Mouse (Mus musculus) neural tube, embryonic 11.5 days (tissue): Measurements from ENCODE around the gene Vmn1r220. TPM values are rescaled to one million over a fixed set of nuclear protein-coding genes. Genes with fewer than 3 reads are reported as not detected.

Experiments used
- ATAC-seq: fragments of 200-750 bp; cut with Nextera tagmentation; 2 replicates; pipeline ENCODE4 v1.8.0; 2017; ENCODE audit warnings: moderate number of reproducible peaks, mild to moderate bottlenecking, moderate TSS enrichment, moderate library complexity; ENCODE audit not compliant: insufficient read depth, low FRiP score, low TSS enrichment
- DNase-seq: peaks from one replicate; pipeline ENCODE4 v3.0.0-alpha.2; 2015; ENCODE audit warnings: low spot score
- H3K27ac ChIP-seq: fragments of 300-500 bp; sonication (generic); 2 replicates; pipeline ENCODE4 v1.5.1; 2014; ENCODE audit warnings: low read depth, mild to moderate bottlenecking, low read length
- H3K27me3 ChIP-seq: fragments of 300-500 bp; sonication (generic); 2 replicates; pipeline ENCODE4 v1.6.1; 2014; ENCODE audit warnings: mild to moderate bottlenecking, low read length, mixed read lengths; ENCODE audit not compliant: control insufficient read depth, insufficient read depth
- H3K36me3 ChIP-seq: fragments of 300-500 bp; sonication (generic); 2 replicates; pipeline ENCODE4 v1.6.1; 2014; ENCODE audit warnings: mild to moderate bottlenecking, low read length, moderate library complexity, mixed read lengths; ENCODE audit not compliant: control insufficient read depth, insufficient read depth
- H3K4me1 ChIP-seq: fragments of 300-500 bp; sonication (generic); 2 replicates; pipeline ENCODE4 v1.6.1; 2014; ENCODE audit warnings: low read length, mixed read lengths; ENCODE audit not compliant: control insufficient read depth, insufficient read depth
- H3K4me2 ChIP-seq: fragments of 300-500 bp; sonication (generic); 2 replicates; pipeline ENCODE4 v1.6.1; 2014; ENCODE audit warnings: low read depth, mild to moderate bottlenecking, moderate library complexity
- H3K4me3 ChIP-seq: fragments of 300-500 bp; sonication (generic); 2 replicates; pipeline ENCODE4 v1.5.1; 2014; ENCODE audit warnings: low read depth, low read length
- H3K9ac ChIP-seq: fragments of 300-500 bp; sonication (generic); 2 replicates; pipeline ENCODE4 v1.6.1; 2014; ENCODE audit warnings: mild to moderate bottlenecking, low read length
- H3K9me3 ChIP-seq: fragments of 300-500 bp; sonication (generic); 2 replicates; pipeline ENCODE4 v1.6.1; 2016; ENCODE audit warnings: low read length; ENCODE audit not compliant: control insufficient read depth
- WGBS: fragments of 180-500 bp; shearing (Covaris S2); extraction: QIAGEN DNeasy Blood & Tissue Kit; methylation state at CpG from one replicate; pipeline ENCODE4 v1.1.7; 2014; 5-methylcytosine and 5-hydroxymethylcytosine counted together
- polyA plus RNA-seq: library from polyadenylated mRNA; unstranded; fragments of >200 nt; fragmentation: Nextera tagmentation; extraction: Ambion mirVana; gene quantifications from 2 replicates; pipeline ENCODE4 v1.2.1, GENCODE M21; 2014

Gene Vmn1r220
- polyA plus RNA-seq, 1 experiment from 2014 or later, result not detected

- ATAC-seq, result no peak
- H3K27me3 ChIP-seq, result no peaks in the 10 kb centered on the region
- DNase-seq, result no peak
- H3K4me2 ChIP-seq, result no peak within 1 kb of the TSS
- no peak within 1 kb of the TSS for H3K9ac ChIP-seq
- no peak within 1 kb of the TSS for H3K4me3 ChIP-seq
- no peaks in the 10 kb centered on the region for H3K9me3 ChIP-seq
- no peaks in the 10 kb centered on the region for H3K36me3 ChIP-seq
- no peaks in the 10 kb centered on the region for H3K4me1 ChIP-seq
- WGBS, result 81% methylated on average over 3 of the region's 3 CpGs
- H3K27ac ChIP-seq, result no peak within 1 kb of the TSS
Observed at GRCm38 (mm10) chr13:23133099-23133498, 54.7 kb downstream of the Vmn1r220 start, which contains the start of gene Vmn1r218. Vmn1r218 (plus strand) TSS chr13:23133155.

Other genes with a start within 250 kb of the Vmn1r220 start
- not detected in 2 replicates for gene Vmn1r213, start 180.3 kb downstream of the Vmn1r220 start, polyA plus RNA-seq
- not detected in 2 replicates for gene Vmn1r214, start 157.6 kb downstream of the Vmn1r220 start, polyA plus RNA-seq
- gene Vmn1r215, start 120.0 kb downstream of the Vmn1r220 start, polyA plus RNA-seq, result not detected in 2 replicates
- not detected in 2 replicates for gene Vmn1r217, start 69.7 kb downstream of the Vmn1r220 start, polyA plus RNA-seq
- gene Vmn1r218, start 54.8 kb downstream of the Vmn1r220 start, polyA plus RNA-seq, result not detected in 2 replicates
- not detected in 2 replicates for gene Vmn1r219, start 28.7 kb downstream of the Vmn1r220 start, polyA plus RNA-seq
- gene Vmn1r221, start 26.2 kb upstream of the Vmn1r220 start, polyA plus RNA-seq, result not detected in 2 replicates
- not detected in 2 replicates for gene Vmn1r222, start 48.0 kb upstream of the Vmn1r220 start, polyA plus RNA-seq
- not detected in 2 replicates for gene Vmn1r223, start 59.2 kb upstream of the Vmn1r220 start, polyA plus RNA-seq
- 62.0 and 62.7 TPM in 2 replicates for gene Zfp322a, start 181.2 kb upstream of the Vmn1r220 start, polyA plus RNA-seq
- 13.3 and 13.7 TPM in 2 replicates for gene Abt1, start 235.9 kb upstream of the Vmn1r220 start, polyA plus RNA-seq